Mouse (Mus musculus): ENCODE measurements around the gene Nrg4. TPM values are rescaled to one million over a fixed set of nuclear protein-coding genes. Genes with fewer than 3 reads are reported as not detected.

Gene Nrg4
- total RNA-seq, 2 experiments from 2014 or later = 0.33 to 0.45 TPM

GRCm38 (mm10) chr9:55216078-55216477 lies 110.6 kb downstream of the Nrg4 start:
- no peak for DNase-seq (ENCODE audit: low spot score in 2 of 2)

- DNase-seq (ENCODE audit: low spot score in 2 of 2) = no peak
Observed at GRCm38 (mm10) chr9:55215648-55216047, 111.0 kb downstream of the Nrg4 start.

DNA sequence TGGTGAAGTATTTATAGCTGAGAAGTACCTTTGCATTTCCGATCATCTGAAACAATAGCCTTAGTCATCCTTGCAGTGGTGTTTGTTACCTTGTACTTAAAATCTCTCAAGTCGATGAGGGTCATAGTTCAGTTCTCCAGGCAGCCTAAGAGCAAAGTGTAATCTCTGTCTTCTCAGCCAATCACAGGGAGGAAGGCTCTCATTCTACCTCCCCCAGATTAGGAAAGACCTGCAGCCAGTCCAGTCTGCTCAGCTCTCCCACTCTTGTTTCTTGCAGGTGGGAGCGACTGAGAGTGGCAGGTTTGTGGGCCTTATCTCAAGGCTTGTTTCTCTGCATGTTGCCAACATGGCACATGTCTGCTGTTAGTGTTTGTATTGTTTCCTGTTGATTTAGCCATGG lies 111.6 kb downstream of the Nrg4 start:
- no peak for DNase-seq (ENCODE audit: low spot score in 2 of 2)

DNA sequence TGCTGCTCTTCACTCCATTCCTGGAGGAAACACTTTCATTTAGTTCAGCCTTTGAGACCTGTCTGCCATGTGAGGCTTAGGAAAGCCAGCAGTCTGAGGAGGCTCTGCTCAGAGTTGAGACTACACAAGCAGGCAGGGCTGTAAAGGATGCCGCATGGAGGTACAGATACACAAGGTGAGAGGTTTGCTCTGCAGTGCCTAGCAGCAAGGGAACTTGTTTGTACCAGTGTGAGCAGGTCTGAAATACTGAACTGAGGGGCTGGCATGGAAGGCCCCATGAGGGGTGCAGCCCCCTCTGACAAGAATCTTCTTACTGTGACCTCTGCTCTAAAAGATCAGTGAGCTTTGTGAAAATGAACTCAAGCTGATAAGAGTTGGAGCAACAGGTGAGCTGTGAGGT lies 113.2 kb downstream of the Nrg4 start:
- no peak for DNase-seq (ENCODE audit: low spot score in 2 of 2)

DNA sequence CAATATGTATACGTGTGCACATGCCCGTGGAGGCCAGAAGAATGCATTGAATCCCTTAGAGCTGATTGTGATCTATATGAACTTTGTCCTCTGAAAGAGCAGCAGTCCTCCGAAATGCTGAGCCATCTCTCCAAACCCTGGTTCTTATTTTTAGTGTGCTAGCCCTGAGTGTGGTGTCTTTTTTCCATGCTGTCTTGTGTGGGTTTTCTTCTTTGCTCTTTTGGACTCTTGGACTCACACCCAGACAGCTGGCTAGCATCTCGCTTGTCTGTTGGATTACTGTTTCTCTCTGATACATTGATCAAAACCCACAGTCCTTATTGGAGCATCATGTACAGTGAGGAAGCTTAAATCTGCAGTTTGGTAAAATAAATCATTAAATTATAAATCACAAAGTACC lies 115.0 kb downstream of the Nrg4 start:
- DNase-seq (ENCODE audit: low spot score in 2 of 2) = no peak

DNA sequence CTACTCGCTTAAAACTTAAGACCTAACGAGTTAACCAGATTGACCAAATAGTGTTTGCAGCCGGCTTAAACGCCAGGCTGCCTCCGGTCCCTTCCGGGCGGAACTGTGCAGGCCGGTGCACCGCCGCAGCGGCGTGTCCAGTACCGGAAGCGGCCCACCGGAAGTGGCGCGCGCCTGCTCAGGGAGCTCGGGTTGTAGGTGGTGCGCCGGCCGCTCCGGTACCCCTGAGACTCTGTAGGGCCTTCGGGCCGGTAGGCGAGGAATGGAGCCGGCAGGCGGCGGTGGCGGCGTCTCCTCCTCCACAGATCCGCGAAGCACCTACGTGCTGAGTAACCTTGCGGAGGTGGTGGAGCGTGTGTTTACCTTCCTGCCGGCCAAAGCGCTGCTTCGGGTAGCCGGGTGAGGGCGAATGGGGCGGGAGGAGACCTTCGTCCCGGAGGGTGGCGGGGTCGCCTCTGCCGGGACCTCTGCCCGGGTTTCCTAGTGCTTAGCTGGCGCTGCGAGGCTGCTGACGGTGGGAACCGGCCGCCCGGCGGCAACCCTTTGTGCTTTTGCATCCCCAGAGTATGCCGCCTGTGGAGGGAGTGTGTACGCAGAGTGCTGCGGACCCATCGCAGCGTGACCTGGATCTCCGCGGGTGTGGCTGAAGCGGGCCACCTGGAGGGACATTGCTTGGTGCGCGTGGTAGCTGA lies 117.7 kb downstream of the Nrg4 start, which contains the start of gene Fbxo22:
Gene Fbxo22, plus strand, starts transcription at position 136 of the 692 bp plus-strand sequence.
- peak; percentile 67 to 84 for DNase-seq (ENCODE audit: low spot score in 2 of 2)

GRCm38 (mm10) chr9:55208458-55208789 lies 118.2 kb downstream of the Nrg4 start:
- DNase-seq (ENCODE audit: low spot score in 2 of 2) = no peak

- no peak for DNase-seq (ENCODE audit: low spot score in 2 of 2)
Observed at GRCm38 (mm10) chr9:55199348-55199747, 127.3 kb downstream of the Nrg4 start.

GRCm38 (mm10) chr9:55198260-55198659 lies 128.4 kb downstream of the Nrg4 start:
- DNase-seq (ENCODE audit: low spot score in 2 of 2) = no peak

- no peak for DNase-seq (ENCODE audit: low spot score in 2 of 2)
Observed at GRCm38 (mm10) chr9:55195876-55196275, 130.8 kb downstream of the Nrg4 start.

GRCm38 (mm10) chr9:55174235-55174634 lies 152.4 kb downstream of the Nrg4 start:
- DNase-seq (ENCODE audit: low spot score in 2 of 2) = no peak

DNA sequence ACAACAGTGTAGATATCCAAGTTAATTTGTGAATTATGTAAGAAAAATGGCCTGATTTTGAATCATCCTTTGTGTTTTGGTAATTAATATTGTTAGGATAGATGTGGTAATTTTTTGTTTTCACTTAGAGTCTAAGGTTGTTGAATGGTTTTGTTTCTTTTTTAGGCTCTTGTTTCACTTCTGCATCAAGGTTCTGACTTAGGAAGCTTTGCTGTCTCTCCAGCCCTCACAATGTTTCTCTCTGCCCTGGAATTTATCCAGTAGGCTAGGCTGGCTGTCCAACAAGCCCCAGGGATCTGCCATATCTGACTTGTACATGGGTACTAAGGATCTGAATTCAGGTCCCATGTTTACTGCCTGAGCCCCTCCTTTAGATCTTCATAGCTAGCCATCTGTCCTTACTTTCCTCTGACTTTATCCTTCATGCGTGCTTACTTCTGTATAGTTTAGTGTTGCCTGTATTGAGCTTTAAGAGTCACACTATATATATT lies 154.4 kb downstream of the Nrg4 start:
- DNase-seq (ENCODE audit: low spot score in 2 of 2) = no peak

GRCm38 (mm10) chr9:55170655-55171412 lies 155.8 kb downstream of the Nrg4 start:
- no peak for DNase-seq (ENCODE audit: low spot score in 2 of 2)

Other genes with a start within 250 kb of the Nrg4 start
- 10 to 100 TPM; 62.4 to 63.6 TPM for gene Ube2q2, start 178.0 kb downstream of the Nrg4 start, total RNA-seq (2021)
- 10 to 100 TPM; 32.5 to 34.6 TPM for gene Fbxo22, start 117.9 kb downstream of the Nrg4 start, total RNA-seq (2021)
- gene Tmem266, start 69 bp upstream of the Nrg4 start, total RNA-seq (2021) = 1 to 10 TPM; 5.5 to 6.4 TPM
- gene Etfa, start 185.4 kb upstream of the Nrg4 start, total RNA-seq (2021) = 10 to 100 TPM; 41.8 to 43.7 TPM
- not detected for gene Isl2, start 211.8 kb upstream of the Nrg4 start, total RNA-seq (2021)

Data from layer of hippocampus, adult 18-20 months (tissue).